Mouse (Mus musculus): Measurements from ENCODE around the gene Snd1.

GRCm38 (mm10) chr6:28848285-28848794 is 373.4 kb downstream of the Snd1 start:
- no peak for TF ChIP-seq POLR2A (IDR thresholded peaks at IDR 0.05; ENCODE audit: low read depth, low read length)
- TF ChIP-seq CTCF (IDR thresholded peaks at IDR 0.05; ENCODE audit: borderline replicate concordance, insufficient read depth, low read length) = no peak

All from embryonic fibroblast, embryonic 13.5 days (primary cell).